Mouse (Mus musculus) right cerebral cortex, postnatal 14 days (tissue): ENCODE results near the gene Uggt1.

Experiments
- DNase-seq: peaks from one replicate; pipeline ENCODE4 v3.0.0; 2022

Uggt1 gene

GRCm38 (mm10) chr1:36244058-36244827, at the start of gene Uggt1:
Uggt1 (minus strand) TSS chr1:36244720.
- DNase-seq: peak; percentile 92

GRCm38 (mm10) chr1:36293470-36293869, 49.0 kb upstream of the Uggt1 start:
- no peak for DNase-seq

DNA sequence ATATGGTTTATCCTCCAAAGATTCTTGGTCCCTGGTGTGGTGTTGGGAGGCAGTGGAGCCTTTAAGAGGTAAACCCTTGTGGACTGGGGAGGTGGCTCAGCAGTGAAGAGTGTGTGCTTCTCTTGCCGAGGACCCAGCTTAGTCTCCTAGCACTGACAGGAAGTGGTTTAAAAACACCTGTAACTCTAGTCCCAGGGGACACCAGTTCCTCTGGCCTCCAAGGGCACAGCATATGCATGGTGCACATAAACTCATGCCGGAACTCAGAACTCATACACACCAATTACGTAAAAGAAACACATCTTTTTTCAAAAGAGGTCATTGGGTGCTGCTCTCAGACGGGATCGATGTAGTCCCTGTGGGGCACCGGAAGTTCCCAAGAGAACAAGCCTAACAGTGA, 37.3 kb upstream of the Uggt1 start:
- no peak for DNase-seq

GRCm38 (mm10) chr1:36280938-36281337, 36.4 kb upstream of the Uggt1 start:
- no peak for DNase-seq

DNA sequence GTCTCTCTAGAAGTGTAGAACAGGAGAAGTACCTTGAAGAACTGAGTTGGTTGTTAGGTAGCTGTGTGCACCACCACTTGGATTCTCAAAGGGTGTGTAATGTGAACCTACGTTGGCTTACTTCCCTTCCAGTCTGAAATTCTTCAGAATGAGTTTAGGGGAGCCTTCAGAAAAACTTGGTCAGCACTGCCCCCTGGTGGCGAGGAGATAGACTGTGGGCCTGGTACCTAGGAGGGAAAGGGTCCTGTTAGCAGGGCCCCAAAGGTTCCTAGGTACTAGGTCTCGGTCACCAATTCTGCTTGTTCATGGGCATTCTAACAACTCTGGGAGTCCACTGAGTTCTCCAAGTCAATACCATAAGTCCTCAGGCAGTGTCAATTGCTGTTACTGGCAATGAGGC, 34.7 kb upstream of the Uggt1 start:
- peak; percentile 90 for DNase-seq

DNA sequence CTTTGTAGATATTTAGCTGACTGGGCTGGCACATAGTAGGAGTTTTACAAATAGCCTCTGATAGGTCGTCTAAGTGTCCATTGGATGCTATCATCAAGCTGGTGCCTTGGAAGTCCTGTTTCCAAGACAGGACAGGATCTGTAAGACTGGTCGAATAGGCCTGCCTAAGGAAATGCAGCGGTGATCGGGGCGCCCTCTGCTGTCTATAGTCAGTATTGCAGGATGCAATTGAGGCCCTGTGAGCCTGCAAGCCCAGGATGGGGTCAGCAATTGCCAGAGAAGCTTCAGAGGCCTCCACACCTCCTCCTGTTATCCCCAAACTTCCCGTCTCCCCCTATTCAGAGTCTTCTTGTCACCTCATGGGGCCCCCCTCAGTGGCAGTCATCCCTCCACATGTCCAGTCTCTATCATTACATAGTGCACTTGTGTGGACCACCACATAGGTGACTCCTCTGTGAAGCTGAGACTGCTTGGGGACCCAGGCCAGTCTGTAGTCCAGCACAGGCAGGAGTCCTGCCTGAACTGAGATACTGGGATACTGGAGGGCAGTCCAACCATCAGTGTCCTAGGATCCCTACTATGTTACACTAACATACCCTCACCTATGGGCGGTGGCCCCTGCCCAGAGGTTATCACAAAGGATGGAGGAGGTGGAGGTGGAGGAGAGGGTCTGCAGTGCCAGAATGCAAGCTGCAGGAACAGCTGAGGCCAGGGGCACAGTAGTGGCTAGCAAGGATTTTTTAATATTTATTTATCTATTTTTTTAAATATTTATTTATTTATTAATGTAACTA, 32.9 kb upstream of the Uggt1 start:
- DNase-seq: peak; percentile 73

DNA sequence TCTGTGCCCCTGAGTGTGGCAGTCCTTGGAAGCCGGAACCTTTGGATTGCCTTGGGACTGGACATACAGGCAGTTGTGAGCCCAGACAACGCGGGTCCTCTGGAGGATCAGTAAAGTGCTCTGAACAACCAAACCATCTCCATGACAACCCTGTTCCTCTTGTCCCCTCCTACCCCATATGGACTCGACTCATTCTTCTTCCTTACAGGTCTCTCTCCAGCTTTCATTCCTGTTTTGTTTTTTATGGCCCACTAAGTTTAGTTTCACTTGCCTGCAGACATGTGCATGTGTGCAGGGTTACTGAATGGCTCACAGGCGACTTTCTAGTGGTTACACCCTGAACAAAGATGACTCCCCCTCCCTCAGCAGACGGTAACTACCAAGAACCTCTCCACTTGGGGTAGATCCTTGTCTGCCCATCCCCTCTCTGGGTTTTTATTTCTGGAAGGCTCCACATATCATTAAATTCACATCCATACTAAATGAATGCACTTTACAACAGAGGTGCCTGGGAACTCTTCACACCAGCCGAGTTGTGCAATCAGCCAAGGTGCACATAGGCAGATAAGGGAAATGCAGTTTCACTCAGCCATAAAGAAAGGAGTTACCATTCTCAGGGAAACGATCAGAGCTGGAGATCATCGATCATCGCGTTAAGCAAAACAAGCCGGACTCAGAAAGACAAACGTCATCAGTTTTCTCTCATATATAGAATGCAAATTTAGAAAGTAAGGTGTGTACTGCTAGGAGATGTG, 31.3 kb upstream of the Uggt1 start:
- DNase-seq: no peak

GRCm38 (mm10) chr1:36274455-36274854, 29.9 kb upstream of the Uggt1 start, which contains the start of gene Neurl3:
Neurl3 (minus strand) TSS chr1:36274679.
- no peak for DNase-seq

DNA sequence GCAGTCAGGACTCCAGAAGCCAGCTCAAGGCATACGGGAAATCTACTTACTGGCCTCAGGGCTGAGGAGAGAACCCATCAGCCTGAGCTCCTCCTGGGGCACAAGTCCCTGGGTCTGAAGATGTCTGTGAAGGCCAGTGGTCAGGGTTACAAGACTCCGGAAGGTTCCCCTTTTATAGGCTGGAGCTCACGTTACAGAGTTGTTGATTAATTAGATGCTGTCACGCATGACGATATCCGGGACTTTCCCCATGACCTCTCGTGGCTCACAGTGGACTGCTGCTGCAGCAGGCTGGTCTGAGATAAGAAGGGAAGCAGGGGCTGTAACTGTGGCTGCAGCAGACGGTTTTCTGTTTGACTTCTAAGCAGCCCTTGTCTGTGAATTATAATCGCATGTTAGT, 28.8 kb upstream of the Uggt1 start:
- no peak for DNase-seq

DNA sequence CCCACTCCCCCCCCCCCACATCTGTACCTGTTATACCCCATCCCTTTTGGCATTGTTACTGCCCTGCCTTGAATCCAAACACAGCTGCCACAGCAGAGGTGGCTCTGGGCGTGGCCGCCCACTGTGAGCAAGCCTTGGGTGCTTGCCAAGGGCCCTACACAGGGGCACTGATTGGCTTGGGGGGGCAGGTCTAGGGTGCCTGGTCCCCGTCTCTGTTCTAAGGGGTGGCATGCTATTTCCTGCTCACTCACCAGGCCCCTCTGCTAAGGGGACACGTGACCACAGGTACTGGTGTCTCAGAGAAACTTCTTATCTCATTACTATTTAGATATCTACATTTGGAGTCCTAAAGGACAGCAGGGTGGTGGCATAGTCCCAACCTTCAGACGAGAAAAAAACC, 28.0 kb upstream of the Uggt1 start:
- no peak for DNase-seq

DNA sequence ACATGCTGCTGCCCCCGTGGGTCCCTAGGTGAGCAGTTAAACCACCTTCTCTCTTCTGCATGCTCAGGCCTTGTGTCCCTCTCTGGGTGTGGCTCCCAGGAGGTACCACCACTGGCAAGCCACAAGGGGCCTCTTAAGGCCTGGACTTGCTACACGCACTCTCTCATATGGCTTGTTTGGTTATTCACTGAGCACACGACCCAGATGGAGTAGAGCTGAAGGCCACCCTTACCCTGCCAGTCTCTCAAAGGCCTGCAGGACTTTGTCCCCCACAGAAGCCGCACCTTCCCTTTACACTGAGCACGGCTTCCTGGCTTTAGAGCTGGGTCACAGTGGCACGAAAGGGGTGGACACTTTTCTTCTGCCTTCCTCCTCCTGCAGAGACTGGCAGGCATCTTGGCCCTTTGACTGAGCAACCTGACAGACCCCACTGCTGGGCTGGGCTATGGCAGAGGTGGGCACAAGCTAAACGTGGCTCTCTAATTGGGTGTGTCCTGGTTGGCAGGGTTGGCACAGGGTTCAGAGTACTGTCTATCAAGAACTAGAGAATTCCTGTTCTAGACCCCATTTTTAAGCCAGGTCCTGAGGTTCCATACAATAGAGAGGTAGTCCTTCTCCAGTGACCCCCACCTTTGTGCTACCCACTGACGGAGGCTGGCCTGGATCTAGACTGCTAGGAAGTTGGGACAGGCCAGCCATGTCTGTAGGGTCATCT, 27.2 kb upstream of the Uggt1 start:
- DNase-seq: no peak

- no peak for DNase-seq
These were observed 26.1 kb upstream of the Uggt1 start for GRCm38 (mm10) chr1:36270666-36271065.

DNA sequence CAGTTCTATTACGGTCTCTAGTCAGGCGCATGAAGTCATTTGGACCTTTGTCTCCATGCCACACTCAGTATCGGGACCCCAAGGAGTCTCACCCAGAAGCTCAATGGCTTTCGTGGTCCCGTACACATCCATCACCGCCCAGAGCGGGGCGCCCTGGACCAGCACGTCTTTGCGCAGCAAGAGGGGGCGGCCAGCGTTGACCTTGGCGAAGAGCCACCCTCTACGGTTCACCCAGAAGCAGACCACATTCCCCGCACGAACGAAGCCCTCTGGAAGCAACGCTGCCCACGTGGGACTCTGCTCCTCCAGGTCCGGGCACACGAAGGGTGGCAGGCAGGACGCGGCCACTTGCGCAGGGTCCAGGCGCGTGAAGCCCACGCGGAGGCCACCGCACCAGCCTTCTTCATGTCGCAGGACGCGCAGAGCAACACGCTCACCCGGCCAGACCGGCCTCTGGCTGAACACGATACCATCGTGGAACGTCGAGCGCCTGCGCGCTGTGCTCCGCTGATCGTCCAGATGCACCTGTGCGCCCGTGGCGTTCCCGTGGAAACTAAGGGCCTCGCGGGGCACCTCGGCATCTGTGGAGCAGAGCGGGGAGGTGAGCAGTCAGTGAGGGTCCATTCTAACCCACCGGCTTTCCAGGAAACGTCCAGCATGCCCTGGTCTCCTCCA, 24.7 kb upstream of the Uggt1 start:
- no peak for DNase-seq

DNA sequence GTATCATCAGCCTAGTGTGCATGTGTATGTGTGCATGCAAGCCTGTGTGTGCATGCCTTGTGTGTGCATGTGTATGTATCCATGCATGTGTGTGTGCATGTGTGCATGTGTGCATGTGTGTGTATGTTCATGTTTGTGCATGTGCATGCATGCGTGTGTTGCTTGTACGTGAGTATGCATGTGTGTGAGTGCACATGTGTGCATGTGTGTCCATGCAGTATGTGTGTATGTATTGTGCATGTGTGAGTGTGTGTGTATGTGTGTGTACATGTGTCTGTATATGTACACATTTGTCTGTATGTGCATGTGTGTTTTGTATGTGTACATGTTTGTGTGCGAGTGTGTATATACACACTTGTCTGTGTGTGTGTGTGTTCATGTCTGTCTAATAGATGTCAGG, 23.1 kb upstream of the Uggt1 start:
- no peak for DNase-seq

DNA sequence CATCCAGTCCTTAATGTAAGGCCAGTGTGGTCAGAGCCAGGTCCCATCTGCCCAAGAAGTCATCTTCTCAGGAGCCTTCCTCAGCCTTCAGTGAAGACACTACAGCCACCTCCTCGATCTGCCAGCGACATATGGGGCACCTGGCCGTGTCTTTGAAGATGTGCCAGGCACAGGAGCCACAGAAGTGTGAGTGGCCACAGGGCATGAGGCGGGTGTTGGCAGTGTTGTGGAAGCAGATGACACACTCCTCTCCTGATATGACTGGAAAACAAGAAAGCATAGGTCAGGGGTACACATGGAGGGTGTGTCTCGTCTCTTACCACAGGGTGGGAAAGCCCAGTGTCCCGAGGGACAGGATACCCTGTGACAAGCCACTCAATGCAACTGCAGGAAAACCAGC, 21.8 kb upstream of the Uggt1 start:
- DNase-seq: no peak

GRCm38 (mm10) chr1:36263833-36264488, 19.4 kb upstream of the Uggt1 start:
- no peak for DNase-seq

GRCm38 (mm10) chr1:36261708-36262504, 17.4 kb upstream of the Uggt1 start:
- DNase-seq: no peak

- no peak for DNase-seq
These were observed 15.9 kb upstream of the Uggt1 start for GRCm38 (mm10) chr1:36260418-36260817.

GRCm38 (mm10) chr1:36259281-36259680, 14.8 kb upstream of the Uggt1 start:
- no peak for DNase-seq

DNA sequence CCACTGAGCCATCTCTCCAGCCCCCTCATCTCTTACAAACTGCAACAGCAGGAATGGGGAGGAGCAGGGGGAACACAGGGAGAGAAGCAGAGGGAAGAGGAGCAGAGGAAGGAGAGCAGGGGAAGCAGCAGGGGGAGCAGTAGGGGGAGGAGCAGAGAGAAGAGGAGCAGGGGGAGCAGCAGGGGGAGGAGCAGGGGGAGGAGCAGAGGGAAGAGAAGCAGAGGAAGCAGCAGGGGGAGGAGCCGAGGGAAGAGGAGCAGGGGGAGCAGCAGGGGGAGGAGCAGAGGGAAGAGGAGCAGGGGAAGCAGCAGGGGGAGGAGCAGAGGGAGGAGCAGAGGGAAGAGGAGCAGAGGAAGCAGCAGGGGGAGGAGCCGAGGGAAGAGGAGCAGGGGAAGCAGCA, 14.1 kb upstream of the Uggt1 start:
- DNase-seq: no peak

DNA sequence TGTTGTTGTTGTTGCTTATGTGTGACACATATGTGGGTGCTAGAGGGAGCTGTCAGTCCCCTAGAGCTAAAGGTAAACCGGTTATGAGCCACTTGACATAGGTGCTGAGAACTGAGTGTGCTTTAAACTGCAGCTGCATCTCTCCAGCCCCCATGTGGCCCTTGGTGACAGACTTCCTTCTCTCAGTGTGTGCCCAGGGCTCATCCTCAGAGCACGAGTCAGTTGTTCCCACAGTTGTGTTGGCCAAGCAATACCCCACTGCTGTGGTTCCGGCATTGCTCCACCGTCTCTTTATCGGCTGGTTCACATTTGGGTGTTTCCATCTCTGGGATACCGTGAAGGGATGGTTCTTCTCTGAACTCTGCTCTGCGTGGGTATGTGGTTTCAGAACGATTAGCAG, 12.8 kb upstream of the Uggt1 start:
- no peak for DNase-seq
